Mouse (Mus musculus): ENCODE data around the gene Fcer1a.

GRCm38 (mm10) chr1:173216481-173216880 is 10.5 kb downstream of the Fcer1a start:
- TF ChIP-seq CTCF (conservative IDR thresholded peaks at IDR 0.05; ENCODE audit: low read length) (no peak), NANOG (IDR thresholded peaks at IDR 0.05; ENCODE audit: borderline replicate concordance, low read length) (no peak), POU5F1 (IDR thresholded peaks at IDR 0.05; ENCODE audit: borderline replicate concordance, low read length) (no peak)
